Mouse (Mus musculus) forebrain, postnatal 0 days (tissue): ENCODE results near the gene Cenpv. TPM values are rescaled to one million over a fixed set of nuclear protein-coding genes. Genes with fewer than 3 reads are reported as not detected.

Experiments
- ATAC-seq: fragments of 200-750 bp; cut with Nextera tagmentation; 2 replicates; pipeline ENCODE4 v1.8.0; 2017; ENCODE audit warnings: mild to moderate bottlenecking, moderate library complexity
- DNase-seq: peaks from one replicate; pipeline ENCODE4 v3.0.0-alpha.2; 2015
- H3K27ac ChIP-seq: fragments of 300-500 bp; sonication (generic); 2 replicates; pipeline ENCODE4 v1.5.1; 2014; ENCODE audit warnings: low read depth, mild to moderate bottlenecking, antibody characterized with exemption, low read length, moderate library complexity, mixed read lengths
- H3K27me3 ChIP-seq: fragments of 300-500 bp; sonication (generic); 2 replicates; pipeline ENCODE4 v1.6.1; 2014; ENCODE audit warnings: mild to moderate bottlenecking, low read length, mixed read lengths; ENCODE audit not compliant: insufficient read depth
- H3K36me3 ChIP-seq: fragments of 300-500 bp; sonication (generic); 2 replicates; pipeline ENCODE4 v1.6.1; 2014; ENCODE audit warnings: mild to moderate bottlenecking, moderate library complexity; ENCODE audit not compliant: insufficient read depth
- H3K4me1 ChIP-seq: fragments of 300-500 bp; sonication (generic); 2 replicates; pipeline ENCODE4 v1.6.1; 2014; ENCODE audit warnings: antibody characterized with exemption; ENCODE audit not compliant: insufficient read depth
- H3K4me2 ChIP-seq: fragments of 300-500 bp; sonication (generic); 2 replicates; pipeline ENCODE4 v1.6.1; 2014; ENCODE audit warnings: low read depth, mild to moderate bottlenecking, moderate library complexity
- H3K4me3 ChIP-seq: fragments of 300-500 bp; sonication (generic); 2 replicates; pipeline ENCODE4 v1.5.1; 2014; ENCODE audit warnings: low read depth, low read length, mixed read lengths
- H3K9ac ChIP-seq: fragments of 300-500 bp; sonication (generic); 2 replicates; pipeline ENCODE4 v1.6.1; 2014; ENCODE audit warnings: mild to moderate bottlenecking
- H3K9me3 ChIP-seq: fragments of 300-500 bp; sonication (generic); 2 replicates; pipeline ENCODE4 v1.6.1; 2016; ENCODE audit warnings: low read length
- CTCF ChIP-seq: sonication (generic); IDR thresholded peaks from 2 replicates; pipeline ENCODE4 v1.5.1; 2016; ENCODE audit warnings: antibody characterized with exemption, control low read depth, low read depth
- WGBS: fragments of 180-500 bp; shearing (Covaris S2); extraction: QIAGEN DNeasy Blood & Tissue Kit; methylation state at CpG from one replicate; pipeline ENCODE4 v1.1.7; 2014; 5-methylcytosine and 5-hydroxymethylcytosine counted together
- polyA plus RNA-seq: library from polyadenylated mRNA; unstranded; fragments of >200 nt; fragmentation: Nextera tagmentation; extraction: Ambion mirVana; gene quantifications from 2 replicates; pipeline ENCODE4 v1.2.1, GENCODE M21; 2015
- total RNA-seq: library from RNA; depleted of rRNA; stranded (reverse); fragments of >200 nt; gene quantifications from 2 replicates; pipeline ENCODE4 v1.2.3, GENCODE M21; 2014

The Cenpv gene
- total and polyA plus RNA-seq, 2 experiments from 2014 or later, result 50.8 to 79.0 TPM

GRCm38 (mm10) chr11:62560463-62561016, 21.5 kb upstream of the Cenpv start:
- TF ChIP-seq CTCF, result no peak
- WGBS, result 35% methylated on average over 43 of the region's 43 CpGs
- H3K9ac ChIP-seq, result no peak overlapping the region
- H3K27me3 ChIP-seq, result no peaks in the 10 kb centered on the region
- H3K36me3 ChIP-seq, result no peaks in the 10 kb centered on the region
- H3K9me3 ChIP-seq, result no peaks in the 10 kb centered on the region
- peak overlapping the region; percentile 45 for H3K4me2 ChIP-seq
- H3K4me3 ChIP-seq, result peak overlapping the region; percentile 24
- H3K27ac ChIP-seq, result no peak overlapping the region
- H3K4me1 ChIP-seq, result no peaks in the 10 kb centered on the region
- ATAC-seq, result no peak
- DNase-seq, result no peak

DNA sequence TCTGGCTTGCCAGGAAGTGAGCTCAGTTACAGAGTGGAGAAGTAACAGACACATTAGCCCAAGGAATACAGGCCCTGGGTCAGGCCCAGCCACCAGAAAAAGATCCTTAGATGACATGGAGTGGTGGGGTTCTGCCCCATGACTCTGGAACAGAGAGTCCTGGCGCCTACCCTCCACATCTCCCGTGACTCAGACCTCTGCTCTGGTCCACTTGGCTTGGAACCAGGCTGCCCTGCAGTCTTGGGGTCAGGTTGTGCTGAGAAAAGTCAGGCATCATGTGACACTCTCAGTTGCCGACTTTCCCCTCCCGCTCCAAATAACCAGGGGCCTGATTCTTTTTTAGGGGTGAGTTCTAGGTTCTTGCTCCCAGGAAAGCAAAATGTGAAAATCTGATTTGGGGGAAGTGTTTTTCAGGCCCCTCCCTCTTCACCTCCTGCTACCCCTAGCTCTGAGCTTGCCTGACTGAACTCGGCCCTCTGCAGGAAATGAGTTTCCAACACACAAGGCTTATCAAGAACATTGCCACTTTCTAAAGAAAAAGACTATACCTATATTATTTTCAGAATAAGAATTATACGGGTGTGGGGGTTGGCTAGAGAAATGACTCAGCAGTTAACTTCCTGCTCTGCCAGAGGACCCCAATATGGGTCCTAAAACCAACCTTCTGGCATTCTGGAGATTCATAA, 20.0 kb upstream of the Cenpv start:
- ATAC-seq (no peak), DNase-seq (no peak)
- 71% methylated on average over 6 of the region's 6 CpGs for WGBS

DNA sequence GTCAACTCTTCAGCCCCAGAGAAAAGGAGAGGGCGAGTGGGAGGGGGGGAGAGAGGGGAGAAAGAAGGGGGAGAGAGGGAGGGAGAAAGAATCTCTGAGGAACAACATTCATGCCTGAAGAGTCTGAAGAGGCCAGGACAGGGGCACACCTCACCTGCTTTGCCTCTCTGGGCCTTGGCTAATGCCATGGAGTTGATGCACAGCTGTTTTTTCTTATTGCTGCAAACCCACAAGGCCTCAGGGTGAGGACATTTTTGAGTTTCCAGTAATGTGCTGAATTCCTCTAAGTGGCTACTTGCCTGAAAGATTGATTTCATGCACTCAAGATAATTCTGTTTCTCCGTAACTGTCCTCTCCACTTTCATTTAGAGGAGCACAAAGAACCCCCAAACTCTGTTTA, 19.1 kb upstream of the Cenpv start:
- Histone ChIP-seq H3K27me3 (no peaks in the 10 kb centered on the region), H3K4me1 (peaks cover 22% of the 10 kb centered on the region), H3K9ac (no peak overlapping the region), H3K27ac (no peak overlapping the region), H3K36me3 (peaks cover 17% of the 10 kb centered on the region; the same call in 1 of the 2 replicates), H3K4me2 (no peak overlapping the region), H3K9me3 (no peaks in the 10 kb centered on the region), H3K4me3 (no peak overlapping the region)
- ATAC-seq, result no peak
- 68% methylated on average over 2 of the region's 2 CpGs for WGBS
- no peak for TF ChIP-seq CTCF
- DNase-seq, result no peak

More for the DNA sequence above, 20.0 kb upstream of the Cenpv start:
- H3K27me3 ChIP-seq, result no peaks in the 10 kb centered on the region
- H3K36me3 ChIP-seq, result peaks cover 10% of the 10 kb centered on the region; the same call in 1 of the 2 replicates
- H3K4me3 ChIP-seq, result no peak overlapping the region
- TF ChIP-seq CTCF, result no peak
- peaks cover 13% of the 10 kb centered on the region for H3K4me1 ChIP-seq
- no peaks in the 10 kb centered on the region for H3K9me3 ChIP-seq
- H3K9ac ChIP-seq, result no peak overlapping the region
- H3K4me2 ChIP-seq, result no peak overlapping the region
- no peak overlapping the region for H3K27ac ChIP-seq

- Histone ChIP-seq H3K27me3 (no peaks in the 10 kb centered on the region), H3K4me2 (no peak overlapping the region), H3K4me1 (peaks cover 22% of the 10 kb centered on the region), H3K9ac (no peak overlapping the region), H3K36me3 (peaks cover 17% of the 10 kb centered on the region; the same call in 1 of the 2 replicates), H3K4me3 (no peak overlapping the region), H3K27ac (no peak overlapping the region), H3K9me3 (no peaks in the 10 kb centered on the region)
- WGBS, result 70% methylated on average over 5 of the region's 5 CpGs
- no peak for TF ChIP-seq CTCF
- ATAC-seq, result no peak
- no peak for DNase-seq
Measured at GRCm38 (mm10) chr11:62557205-62557604, 18.1 kb upstream of the Cenpv start.

GRCm38 (mm10) chr11:62555896-62556412, 16.9 kb upstream of the Cenpv start:
- no peak overlapping the region for H3K27ac ChIP-seq
- peaks cover 22% of the 10 kb centered on the region for H3K4me1 ChIP-seq
- no peaks in the 10 kb centered on the region for H3K27me3 ChIP-seq
- no peak for TF ChIP-seq CTCF
- peaks cover 17% of the 10 kb centered on the region; the same call in 1 of the 2 replicates for H3K36me3 ChIP-seq
- H3K9me3 ChIP-seq, result no peaks in the 10 kb centered on the region
- no peak for DNase-seq
- no peak overlapping the region for H3K4me2 ChIP-seq
- no peak for ATAC-seq
- H3K4me3 ChIP-seq, result no peak overlapping the region
- no peak overlapping the region for H3K9ac ChIP-seq

DNA sequence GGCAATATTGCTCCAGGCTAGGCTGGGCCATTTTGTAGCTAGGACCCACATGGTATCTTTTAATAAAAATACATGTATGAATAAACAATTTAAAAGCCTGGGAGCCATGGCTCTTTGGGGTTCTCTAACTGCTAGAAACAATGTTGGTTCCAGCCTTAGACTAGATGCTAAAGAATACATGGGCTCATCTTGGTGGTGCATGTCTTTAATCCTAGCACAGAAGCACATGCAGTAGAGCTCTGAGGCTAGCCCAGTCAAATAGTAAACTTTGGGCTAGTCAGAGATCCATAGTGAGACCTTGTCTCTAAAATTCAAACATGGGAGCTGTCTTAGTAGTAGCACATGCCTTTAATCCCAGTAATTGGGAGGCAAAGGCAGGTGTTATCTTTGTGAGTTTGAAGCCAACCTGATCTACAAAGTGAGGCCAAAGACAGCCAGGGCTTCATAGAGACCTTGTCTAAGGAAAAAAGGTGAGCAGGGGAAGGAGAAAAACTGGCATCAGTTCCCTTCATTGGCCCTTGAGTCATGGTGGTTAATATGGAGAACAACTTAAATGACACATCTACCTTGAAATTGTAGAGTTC, 16.0 kb upstream of the Cenpv start:
- ATAC-seq (no peak), DNase-seq (no peak)
- no peaks in the 10 kb centered on the region for H3K27me3 ChIP-seq
- no peak for TF ChIP-seq CTCF
- H3K9me3 ChIP-seq, result no peaks in the 10 kb centered on the region
- H3K36me3 ChIP-seq, result peaks cover 17% of the 10 kb centered on the region; the same call in 1 of the 2 replicates
- no peak overlapping the region for H3K27ac ChIP-seq
- H3K4me1 ChIP-seq, result peaks cover 22% of the 10 kb centered on the region
- H3K9ac ChIP-seq, result no peak overlapping the region
- peak overlapping the region; percentile 60 for H3K4me2 ChIP-seq
- peak overlapping the region; percentile 32 for H3K4me3 ChIP-seq

GRCm38 (mm10) chr11:62554163-62554855, 15.2 kb upstream of the Cenpv start:
- no peak for DNase-seq
- Histone ChIP-seq H3K27ac (no peak overlapping the region), H3K4me1 (peaks cover 26% of the 10 kb centered on the region), H3K4me2 (peak overlapping the region; percentile 60), H3K9ac (no peak overlapping the region), H3K4me3 (peak overlapping the region; percentile 32), H3K9me3 (no peaks in the 10 kb centered on the region), H3K36me3 (peaks cover 17% of the 10 kb centered on the region; the same call in 1 of the 2 replicates), H3K27me3 (no peaks in the 10 kb centered on the region)
- ATAC-seq, result no peak
- WGBS, result 60% methylated on average over 5 of the region's 5 CpGs
- TF ChIP-seq CTCF, result no peak
